Mouse (Mus musculus): ENCODE measurements around the gene Ttyh1.

DNA sequence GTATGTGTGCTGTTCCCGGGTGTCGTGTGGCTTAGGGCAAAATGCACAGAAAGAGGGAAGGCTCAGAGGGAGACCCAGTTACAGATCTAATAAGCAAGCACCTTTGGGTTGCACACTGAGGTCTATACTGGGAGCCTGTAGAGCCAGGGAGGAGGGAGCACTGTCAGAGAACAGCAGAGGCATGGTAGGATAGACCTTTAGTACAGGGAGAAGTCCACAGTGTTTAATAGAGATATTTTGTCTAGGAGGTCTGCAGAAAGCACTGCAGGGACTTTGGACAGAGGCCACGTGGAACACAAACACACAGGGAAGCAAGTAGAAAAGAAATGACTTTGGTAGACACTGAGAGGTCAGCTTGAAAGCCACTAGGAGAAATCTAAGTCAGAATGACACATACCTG, 46.1 kb downstream of the Ttyh1 start:
- TF ChIP-seq CTCF (IDR thresholded peaks at IDR 0.05; ENCODE audit: low read depth, low read length) (no peak), POLR2A (IDR thresholded peaks at IDR 0.05; ENCODE audit: extremely low read depth, insufficient read depth, low read length) (no peak)

All from liver, adult 2 months (tissue).